In genomic region chr11:75938379-75938906, GRCm38 (mm10) we compare ENCODE assay signal across 8 mouse cellular contexts. TPM values are rescaled to one million over a fixed set of nuclear protein-coding genes. Genes with fewer than 3 reads are reported as not detected.
DNase-seq lines count a peak whose midpoint lies in the region; TF ChIP-seq lines count a peak whose summit lies in the region.

Rph3al (minus strand) TSS chr11:75938429.

- TF ChIP-seq EP300 in ES-Bruce4 (IDR thresholded peaks at IDR 0.05; ENCODE audit: insufficient read depth, low read depth, low read length) = no peak

- DNase-seq in adrenal gland, postnatal 36 days = no peak
- peak in 1 of 2 experiments; percentile 39 for DNase-seq in heart, postnatal 14 days
- no peak for DNase-seq in limb, embryonic 10.5 days (ENCODE audit: low spot score)
- DNase-seq in layer of hippocampus, adult 18-20 months (ENCODE audit: low spot score in 2 of 2) = no peak
- no peak for DNase-seq in cerebellum, adult 2 months
- no peak for DNase-seq in layer of hippocampus, adult 9-11 months
- no peak for DNase-seq in spleen, postnatal 10 days (ENCODE audit: low spot score in 2 of 2)

- no peak within 1 kb of the TSS for H3K9ac ChIP-seq in ES-Bruce4 (ENCODE audit: low read depth, poor library complexity, severe bottlenecking)

- peaks cover 3% of the 10 kb centered on the region for H3K4me1 ChIP-seq in ES-Bruce4 (ENCODE audit: control insufficient read depth, insufficient read depth, low read length)
- H3K4me1 ChIP-seq in limb, embryonic 10.5 days = peaks cover 50% of the 10 kb centered on the region
- H3K4me1 ChIP-seq in cerebellum, adult 2 months (ENCODE audit: control insufficient read depth, insufficient read depth, low read length) = no peaks in the 10 kb centered on the region

- 0 out of 2 replicates have a peak, but pooled peaks cover 3% of the 10 kb centered on the region for H3K9me3 ChIP-seq in ES-Bruce4 (replicated peaks; ENCODE audit: control insufficient read depth, insufficient read depth, low read length, poor library complexity, severe bottlenecking)
- no peaks in the 10 kb centered on the region for H3K9me3 ChIP-seq in limb, embryonic 10.5 days (replicated peaks)

- H3K27me3 ChIP-seq in ES-Bruce4 (ENCODE audit: control insufficient read depth, insufficient read depth, low read length, poor library complexity, severe bottlenecking) = no peaks in the 10 kb centered on the region
- H3K27me3 ChIP-seq in limb, embryonic 10.5 days (ENCODE audit: low read depth, poor library complexity, severe bottlenecking) = no peaks in the 10 kb centered on the region
- H3K27me3 ChIP-seq in cerebellum, adult 2 months (ENCODE audit: control insufficient read depth, insufficient read depth, low read length) = no peaks in the 10 kb centered on the region

- H3K27ac ChIP-seq in ES-Bruce4 (ENCODE audit: insufficient read depth, low read length) = no peak within 1 kb of the TSS
- H3K27ac ChIP-seq in limb, embryonic 10.5 days = peak within 1 kb of the TSS; percentile 81
- no peak within 1 kb of the TSS for H3K27ac ChIP-seq in cerebellum, adult 2 months (ENCODE audit: insufficient read depth, low read length)

- 76% methylated on average over 6 of the region's 6 CpGs for WGBS in limb, embryonic 10.5 days
- WGBS in cerebellum, adult 2 months = 68% methylated on average over 6 of the region's 6 CpGs

- intact Hi-C loops in heart, postnatal 14 days (cut with DNase I) = no loop called here

- peak within 1 kb of the TSS; percentile 17; the same call in 1 of the 2 replicates for H3K4me3 ChIP-seq in ES-Bruce4 (ENCODE audit: low read depth, low read length)
- peak within 1 kb of the TSS; percentile 24; the same call in 1 of the 2 replicates for H3K4me3 ChIP-seq in limb, embryonic 10.5 days
- no peak within 1 kb of the TSS for H3K4me3 ChIP-seq in cerebellum, adult 2 months (replicated peaks; ENCODE audit: insufficient read depth, low read depth, low read length)

- H3K36me3 ChIP-seq in ES-Bruce4 (ENCODE audit: control insufficient read depth, insufficient read depth, low read length, poor library complexity, severe bottlenecking) = no peaks in the 10 kb centered on the region
- no peaks in the 10 kb centered on the region for H3K36me3 ChIP-seq in limb, embryonic 10.5 days

- TF ChIP-seq CTCF in ES-Bruce4 (IDR thresholded peaks at IDR 0.05; ENCODE audit: low read depth, low read length) = no peak
- TF ChIP-seq CTCF in cerebellum, adult 2 months (IDR thresholded peaks at IDR 0.05; ENCODE audit: borderline replicate concordance, insufficient read depth, low read depth, low read length) = no peak

- no peak for TF ChIP-seq POLR2A in ES-Bruce4 (IDR thresholded peaks at IDR 0.05; ENCODE audit: insufficient read depth, low read length)
- no peak for TF ChIP-seq POLR2A in cerebellum, adult 2 months (IDR thresholded peaks at IDR 0.05; ENCODE audit: borderline replicate concordance, insufficient read depth, low read length)

RNA-seq across cellular contexts. Expression of gene Rph3al, which starts in this region (rescaled TPM):
- 2.3 and 3.7 TPM in 2 replicates for polyA plus RNA-seq in ES-Bruce4 (2011; ENCODE audit: insufficient read depth, insufficient read length, low read depth, missing spikeins)
- total RNA-seq in adrenal gland, postnatal 36 days (2021) = 10 to 100 TPM; 14.5 to 14.8 TPM
- total RNA-seq in heart, postnatal 14 days (2021) = 10 to 100 TPM; 12.8 to 16.6 TPM
- 1.2 and 2.4 TPM in 2 replicates for polyA plus RNA-seq in limb, embryonic 10.5 days (2016; fragmentation: Nextera tagmentation; extraction: Ambion mirVana)
- total RNA-seq in layer of hippocampus, adult 18-20 months (2021) = 1 to 10 TPM; 5.0 to 5.4 TPM
- polyA plus RNA-seq in cerebellum, adult 2 months (2012; rRNA removed) = 3.6 and 4.7 TPM in 2 replicates
